Mouse (Mus musculus) gastrocnemius, postnatal 4 days (tissue): ENCODE measurements around the gene Plcd4. TPM values are rescaled to one million over a fixed set of nuclear protein-coding genes. Genes with fewer than 3 reads are reported as not detected.
A peak's percentile ranks its signal among the peaks of the same experiment; 100 is the strongest.
"Not testable (repeated sequence)": the region's sequence is repeated elsewhere in the genome, so short reads cannot be mapped to it uniquely, and the experiment has no call there.

Experiments
- DNase-seq, 2 experiments: peaks; one replicate each; pipeline ENCODE4 v3.0.0; 2021 to 2022; ENCODE audit warnings: low spot score in 2 of 2, mixed read lengths in 2 of 2
- long read RNA-seq, 2 experiments: library from polyadenylated mRNA; stranded (forward); transcript quantifications; one replicate each; pipeline ENCODE4 v2.0.0; 2021
- total RNA-seq, 2 experiments: library from RNA; stranded (reverse); gene quantifications; 2 replicates each; pipeline ENCODE4 v1.2.3; 2021

The Plcd4 gene
- 10 to 100 TPM; 40.6 to 44.9 TPM for total RNA-seq
- long read RNA-seq, experiment 1, transcript Plcd4-204 (17 exons, 2,720 nt), result major isoform, 35 of 42 reads
- long read RNA-seq, experiment 1, partial matches to known transcripts, result 1 of 42 reads
- long read RNA-seq, experiment 1, other reads (novel, unspliced or antisense), result 6 of 42 reads
- long read RNA-seq, experiment 2, transcript Plcd4-204 (17 exons, 2,720 nt), result major isoform, 49 of 60 reads
- long read RNA-seq, experiment 2, partial matches to known transcripts, result 4 of 60 reads
- long read RNA-seq, experiment 2, other reads (novel, unspliced or antisense), result 6 of 60 reads

DNA sequence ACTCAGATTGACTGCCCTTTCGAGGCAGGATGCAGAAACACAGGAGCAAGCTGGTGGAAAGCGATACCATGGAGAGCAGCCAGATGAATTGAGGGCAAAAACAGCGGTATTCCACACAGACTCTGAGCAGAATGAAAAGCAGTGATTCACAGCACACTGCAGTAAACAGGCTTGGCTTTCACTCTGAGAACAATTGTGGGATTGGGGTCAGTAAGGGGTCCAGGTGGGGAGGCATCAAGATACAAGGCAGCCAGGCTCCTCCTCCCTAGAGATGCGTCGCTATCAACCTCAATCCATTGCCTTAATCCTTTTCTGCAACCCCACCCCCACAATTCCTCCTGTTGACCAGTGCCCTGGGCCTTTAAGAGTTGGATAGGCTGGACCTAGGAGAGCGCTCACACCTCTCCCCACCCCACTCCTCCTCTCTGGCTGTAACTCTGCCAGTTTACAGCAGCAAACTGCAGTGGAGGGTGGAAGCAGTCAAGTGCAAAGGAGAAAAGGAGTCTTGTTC lies at the start of gene Plcd4:
Gene Plcd4, plus strand, starts transcription at position 438 of the 511 bp plus-strand sequence.
- DNase-seq, result no peak

GRCm38 (mm10) chr1:74501106-74501505 lies 41.6 kb upstream of the Plcd4 start:
- DNase-seq, result no peak

DNA sequence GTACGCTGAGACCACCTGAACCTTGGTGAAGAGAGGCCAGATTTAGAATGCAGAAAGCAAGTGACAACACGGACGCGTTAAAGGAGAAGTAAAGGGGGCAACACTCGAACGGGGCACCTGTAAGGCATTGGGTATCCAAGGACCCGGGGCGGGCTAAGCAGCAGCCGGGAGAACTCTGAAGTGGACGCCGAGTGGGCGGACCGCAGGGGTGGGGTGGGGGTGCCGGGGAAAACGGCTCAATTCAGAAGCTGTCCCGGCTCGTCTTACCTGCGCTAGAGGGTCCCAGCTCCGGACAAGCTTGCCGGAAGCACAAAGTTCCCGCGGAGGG lies 37.3 kb upstream of the Plcd4 start:
- peak in 1 of 2 experiments; percentile 24 for DNase-seq

GRCm38 (mm10) chr1:74505721-74506464 lies 36.8 kb upstream of the Plcd4 start, which contains the start of gene Cnot9:
Gene Cnot9, plus strand, starts transcription at chr1:74506058.
- peak; percentile 100 for DNase-seq

- DNase-seq, result peak; percentile 44 to 63
Observed at GRCm38 (mm10) chr1:74506471-74506881, 36.2 kb upstream of the Plcd4 start.

GRCm38 (mm10) chr1:74507780-74508179 lies 34.9 kb upstream of the Plcd4 start:
- DNase-seq, result no peak

DNA sequence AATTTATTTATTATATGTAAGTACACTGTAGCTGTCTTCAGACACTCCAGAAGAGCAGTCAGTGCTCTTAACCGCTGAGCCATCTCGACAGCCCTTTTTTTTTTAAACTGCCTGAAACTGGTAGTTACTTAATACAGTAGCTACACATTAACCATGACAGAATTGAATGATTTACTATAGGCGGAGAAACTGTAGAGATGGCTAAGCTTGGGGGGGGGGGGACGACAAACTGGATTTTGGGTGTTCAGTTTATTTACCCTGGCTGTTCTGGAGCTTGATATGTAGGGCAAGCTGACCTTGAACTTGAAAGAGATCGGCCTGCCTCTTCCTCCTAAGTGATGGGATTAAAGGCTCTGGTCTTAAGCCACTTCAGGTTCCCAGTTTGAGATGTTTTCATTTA lies 31.4 kb upstream of the Plcd4 start:
- no peak for DNase-seq

GRCm38 (mm10) chr1:74512999-74513398 lies 29.7 kb upstream of the Plcd4 start:
- not testable (repeated sequence) for DNase-seq

- no peak for DNase-seq
Observed at GRCm38 (mm10) chr1:74519875-74520274, 22.8 kb upstream of the Plcd4 start.

DNA sequence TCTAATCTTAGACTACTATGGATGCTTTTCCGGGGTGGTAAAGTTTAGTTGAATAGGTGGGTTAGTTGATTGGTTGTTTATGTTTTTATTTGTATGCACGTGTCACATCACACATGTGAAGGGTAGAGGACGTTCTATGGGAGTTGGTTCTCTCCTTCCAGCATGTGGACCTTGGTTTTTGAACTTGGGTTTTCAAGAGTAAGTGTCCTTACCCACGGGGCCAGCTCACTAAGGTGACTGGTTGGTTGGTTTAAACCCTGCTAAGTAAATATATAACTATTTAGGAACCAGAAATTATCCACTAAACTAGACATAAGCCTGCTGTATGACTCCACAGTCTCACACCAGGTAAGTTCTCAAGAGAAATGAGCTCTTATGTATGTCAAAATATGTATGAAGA lies 17.9 kb upstream of the Plcd4 start:
- no peak for DNase-seq

GRCm38 (mm10) chr1:74528589-74528988 lies 14.1 kb upstream of the Plcd4 start:
- DNase-seq, result no peak

DNA sequence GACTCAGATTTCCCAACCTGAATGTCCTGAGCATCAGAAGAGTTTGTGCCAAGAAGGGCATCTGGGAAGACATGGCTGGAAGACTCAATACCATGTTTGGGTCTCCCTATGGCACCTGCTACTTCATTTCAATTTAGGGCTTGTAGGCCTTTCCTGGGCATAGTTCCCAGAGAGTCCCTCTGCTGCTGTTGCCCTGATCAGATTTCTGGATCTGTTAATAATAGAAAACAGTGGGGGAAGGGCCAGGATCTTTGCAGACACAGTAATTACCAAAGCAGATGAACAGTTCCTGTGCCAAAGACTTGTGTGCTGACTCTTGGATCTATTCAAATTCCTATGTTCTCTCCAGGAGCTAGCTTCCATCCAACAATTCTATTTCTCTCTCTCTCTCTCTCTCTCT lies 4.0 kb upstream of the Plcd4 start:
- peak in 1 of 2 experiments; percentile 62 for DNase-seq

- no peak for DNase-seq
Observed at GRCm38 (mm10) chr1:74544184-74544583, 1.5 kb downstream of the Plcd4 start, which contains the start of gene Usp37. Gene Usp37, minus strand, starts transcription at chr1:74544284.

DNA sequence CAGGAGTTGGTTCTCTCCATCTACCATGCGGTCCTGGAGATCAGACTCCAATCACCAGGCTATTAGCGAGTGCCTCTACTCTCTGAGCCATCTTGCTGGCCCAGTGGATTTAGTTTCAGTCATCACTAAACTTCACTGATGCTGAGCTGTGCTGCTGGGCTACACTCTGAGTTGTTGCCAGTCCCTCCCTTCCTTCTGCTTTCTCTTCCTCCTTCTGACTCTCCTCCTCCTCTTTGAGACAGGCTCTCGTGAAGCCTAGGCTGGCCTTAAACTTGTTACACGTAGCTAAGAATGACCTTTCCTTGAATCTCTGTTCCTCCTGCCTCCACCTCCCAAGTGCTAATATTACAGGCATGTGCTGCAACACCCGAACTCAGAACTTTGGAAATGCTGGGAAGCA lies 16.4 kb downstream of the Plcd4 start:
- DNase-seq, result no peak

GRCm38 (mm10) chr1:74565834-74566233 lies 23.1 kb downstream of the Plcd4 start:
- DNase-seq, result no peak

DNA sequence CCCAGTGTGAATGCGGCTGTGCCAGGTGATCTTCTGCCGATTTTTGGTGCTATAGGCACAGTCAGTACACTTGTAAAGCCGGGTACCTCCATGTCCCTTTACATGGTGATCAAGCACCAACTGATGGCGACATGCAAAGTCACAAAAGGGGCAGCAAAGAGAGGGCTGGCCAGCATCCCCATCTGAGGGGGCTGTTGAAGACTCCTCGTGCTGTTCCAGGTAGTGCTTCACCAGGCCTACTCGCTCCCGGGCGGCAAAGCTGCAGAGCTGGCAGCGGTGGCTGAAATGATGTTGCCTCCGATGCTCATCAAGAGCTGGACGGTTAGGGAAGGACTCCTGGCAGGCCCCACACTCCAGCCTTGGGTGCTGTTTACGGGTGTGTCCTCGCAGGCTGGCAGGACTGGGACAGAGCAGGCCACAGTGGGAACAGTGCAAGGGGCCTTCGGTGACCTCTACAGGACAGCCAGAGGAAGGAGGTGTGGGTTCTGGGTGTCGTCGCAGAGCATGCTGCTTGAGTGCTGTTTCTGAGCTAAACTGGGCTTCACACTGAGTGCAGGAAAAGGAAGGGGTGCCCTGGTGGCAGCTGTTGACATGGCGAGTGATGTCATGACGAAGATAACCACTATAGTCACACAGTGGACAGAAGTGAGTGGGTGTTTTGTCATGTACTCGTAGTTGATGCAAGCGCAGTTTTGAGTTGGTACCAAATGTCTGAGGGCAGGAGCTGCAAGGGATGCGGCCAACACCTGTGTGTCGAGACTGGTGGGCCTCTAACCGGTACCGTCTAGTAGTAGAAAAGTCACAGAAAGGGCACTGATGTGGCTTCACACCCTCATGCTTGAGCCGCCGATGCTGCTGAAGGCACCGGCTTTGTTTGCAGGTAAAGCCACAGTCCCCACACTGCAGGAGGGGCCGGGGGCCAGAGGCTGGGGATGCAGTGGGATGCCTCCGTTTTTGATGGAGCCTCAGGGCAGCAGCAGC lies 27.3 kb downstream of the Plcd4 start:
- no peak for DNase-seq

DNA sequence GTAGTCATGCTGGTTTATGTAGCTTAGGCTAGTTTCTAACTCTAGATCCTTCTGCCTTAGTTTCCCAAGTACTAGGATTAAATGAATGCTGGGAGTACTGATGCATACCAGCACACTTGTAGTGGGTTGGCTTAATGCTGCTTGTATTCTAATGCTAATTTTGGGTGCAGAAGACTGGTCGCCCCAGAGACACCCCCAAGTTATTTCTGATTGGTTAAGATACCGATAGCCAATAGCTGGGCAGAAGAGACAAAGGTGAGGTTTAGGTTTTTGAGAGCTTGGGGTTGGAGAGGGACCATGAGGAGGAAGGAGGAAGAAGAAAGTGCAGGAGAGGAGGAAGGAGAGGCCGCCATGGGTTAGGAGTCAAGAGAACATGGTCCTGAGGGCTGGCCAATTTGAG lies 39.9 kb downstream of the Plcd4 start:
- DNase-seq, result no peak

DNA sequence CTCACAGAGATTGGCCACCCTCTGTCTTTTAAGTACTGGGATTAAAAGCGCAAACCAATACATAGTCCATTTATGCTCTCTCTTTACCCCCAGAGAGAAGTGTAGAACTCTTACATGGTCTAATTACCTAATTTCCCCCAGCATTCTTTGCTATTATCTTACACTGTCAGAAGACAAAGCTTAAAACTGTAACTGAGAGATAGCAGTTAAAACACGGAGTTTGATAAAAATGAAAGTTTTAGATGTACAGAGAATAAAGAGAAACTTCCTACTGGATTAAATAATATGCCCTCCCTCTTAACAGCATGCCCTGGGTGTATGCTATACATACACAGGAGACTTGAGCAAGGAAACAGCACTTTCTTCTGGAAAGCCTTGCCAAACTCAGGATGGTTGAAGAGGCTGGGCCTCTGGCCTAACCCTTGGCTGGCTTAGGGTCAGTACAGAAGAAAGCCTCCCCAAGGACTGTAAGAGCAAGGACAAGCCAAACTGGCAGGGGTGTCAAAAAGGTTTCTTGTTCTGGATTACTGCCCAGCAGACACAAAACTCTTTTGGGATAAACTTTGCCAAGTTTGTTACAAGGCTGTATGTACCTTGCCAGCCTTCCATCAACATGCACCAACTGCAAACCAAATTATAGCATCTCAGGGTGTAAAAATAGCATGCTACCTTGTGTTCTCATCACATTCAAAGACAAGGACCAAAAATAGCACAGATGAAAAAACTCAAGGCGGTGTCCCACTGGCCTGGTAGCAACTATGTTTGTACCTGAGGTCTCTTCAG lies 42.1 kb downstream of the Plcd4 start:
- no peak for DNase-seq

DNA sequence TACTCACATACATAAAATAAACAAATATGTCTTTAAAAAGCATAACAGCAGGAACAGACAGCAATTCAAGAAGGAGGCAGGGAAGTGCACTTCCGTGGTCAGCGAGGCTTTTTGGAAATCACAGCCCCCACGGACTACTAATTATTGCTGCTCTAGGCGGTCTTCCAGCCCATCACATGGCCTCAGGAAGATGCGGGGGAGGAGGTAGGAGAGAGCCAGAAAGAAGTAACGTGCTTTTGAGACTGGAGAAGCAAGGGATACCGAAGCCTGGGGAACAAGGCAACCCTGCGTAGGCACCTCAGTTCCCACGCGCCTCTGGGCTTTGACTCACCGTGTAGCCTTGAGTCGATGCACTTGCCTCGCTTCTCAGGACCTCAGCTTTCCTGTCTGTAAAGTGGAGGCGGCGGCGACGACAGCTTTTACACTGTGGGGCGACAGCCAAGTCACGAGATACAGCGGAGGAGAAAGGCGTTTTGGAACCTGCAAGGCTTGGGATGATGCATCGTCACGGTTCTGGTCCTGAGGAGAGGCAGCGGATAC lies 44.6 kb downstream of the Plcd4 start:
- no peak for DNase-seq
